Mouse (Mus musculus): ENCODE measurements around the gene Kcna7.
A peak's percentile ranks its signal among the peaks of the same experiment; 100 is the strongest.
"Not testable (repeated sequence)": the region's sequence is repeated elsewhere in the genome, so short reads cannot be mapped to it uniquely, and the experiment has no call there.

Kcna7 gene

GRCm38 (mm10) chr7:45405091-45406075 lies at the start of gene Kcna7:
TSS of gene Kcna7 (plus strand) at chr7:45405653.
- DNase-seq (ENCODE audit: low read depth, low spot score), result peak; percentile 52

- DNase-seq (ENCODE audit: low read depth, low spot score), result no peak
Measured at GRCm38 (mm10) chr7:45356087-45356486, 49.4 kb upstream of the Kcna7 start.

GRCm38 (mm10) chr7:45359081-45359480 lies 46.4 kb upstream of the Kcna7 start:
- DNase-seq (ENCODE audit: low read depth, low spot score), result not testable (repeated sequence)

GRCm38 (mm10) chr7:45360404-45361125 lies 44.9 kb upstream of the Kcna7 start:
- DNase-seq (ENCODE audit: low read depth, low spot score), result no peak

GRCm38 (mm10) chr7:45361243-45361804 lies 44.1 kb upstream of the Kcna7 start:
- peak; percentile 92 for DNase-seq (ENCODE audit: low read depth, low spot score)

- DNase-seq (ENCODE audit: low read depth, low spot score), result peak; percentile 52
Measured at GRCm38 (mm10) chr7:45362801-45363200, 42.7 kb upstream of the Kcna7 start.

- DNase-seq (ENCODE audit: low read depth, low spot score), result no peak
Measured at GRCm38 (mm10) chr7:45363983-45364382, 41.5 kb upstream of the Kcna7 start.

- peak; percentile 54 for DNase-seq (ENCODE audit: low read depth, low spot score)
Measured at GRCm38 (mm10) chr7:45365742-45366651, 39.5 kb upstream of the Kcna7 start.

- DNase-seq (ENCODE audit: low read depth, low spot score), result no peak
Measured at GRCm38 (mm10) chr7:45366652-45367019, 38.8 kb upstream of the Kcna7 start, which contains the start of gene Ppfia3. TSS of gene Ppfia3 (minus strand) at chr7:45367019.

- DNase-seq (ENCODE audit: low read depth, low spot score), result peak; percentile 97
Measured at GRCm38 (mm10) chr7:45367020-45367880, 38.2 kb upstream of the Kcna7 start.

- DNase-seq (ENCODE audit: low read depth, low spot score), result no peak
Measured at GRCm38 (mm10) chr7:45368178-45368577, 37.3 kb upstream of the Kcna7 start.

GRCm38 (mm10) chr7:45369022-45369745 lies 36.3 kb upstream of the Kcna7 start:
- no peak for DNase-seq (ENCODE audit: low read depth, low spot score)

- no peak for DNase-seq (ENCODE audit: low read depth, low spot score)
Measured at GRCm38 (mm10) chr7:45369836-45370474, 35.5 kb upstream of the Kcna7 start.

- peak; percentile 88 for DNase-seq (ENCODE audit: low read depth, low spot score)
Measured at GRCm38 (mm10) chr7:45370475-45371311, 34.8 kb upstream of the Kcna7 start, which contains the start of gene Lin7b. TSS of gene Lin7b (minus strand) at chr7:45370583.

GRCm38 (mm10) chr7:45372371-45372770 lies 33.1 kb upstream of the Kcna7 start:
- DNase-seq (ENCODE audit: low read depth, low spot score), result no peak

GRCm38 (mm10) chr7:45374620-45375019 lies 30.8 kb upstream of the Kcna7 start:
- DNase-seq (ENCODE audit: low read depth, low spot score), result no peak

- no peak for DNase-seq (ENCODE audit: low read depth, low spot score)
Measured at GRCm38 (mm10) chr7:45376057-45376456, 29.4 kb upstream of the Kcna7 start.

GRCm38 (mm10) chr7:45386077-45386476 lies 19.4 kb upstream of the Kcna7 start:
- DNase-seq (ENCODE audit: low read depth, low spot score), result no peak

Measured in mesoderm, embryonic 11.5 days (tissue).